Mouse (Mus musculus) gastrocnemius, postnatal 36 days (tissue): Measurements from ENCODE around the gene Epyc. TPM values are rescaled to one million over a fixed set of nuclear protein-coding genes. Genes with fewer than 3 reads are reported as not detected.

Experiments
- DNase-seq, 2 experiments: peaks; one replicate each; pipeline ENCODE4 v3.0.0; 2022
- intact Hi-C: fragments of 180-260 bp; cut with DNase I; formaldehyde crosslinking; loops from one replicate; pipeline ENCODE4 v1.15.1; 2025
- long read RNA-seq, 2 experiments: library from polyadenylated mRNA; stranded (forward); transcript quantifications; one replicate each; pipeline ENCODE4 v2.0.0; 2021
- total RNA-seq, 2 experiments: library from RNA; stranded (reverse); gene quantifications; 2 replicates each; pipeline ENCODE4 v1.2.3; 2021

The Epyc gene
- total RNA-seq, result under 1 TPM in 1 of 2 experiments, not detected in 1; 0.15 TPM
- long read RNA-seq, experiment 1, result 0 reads
- long read RNA-seq, experiment 2, result 0 reads

DNA sequence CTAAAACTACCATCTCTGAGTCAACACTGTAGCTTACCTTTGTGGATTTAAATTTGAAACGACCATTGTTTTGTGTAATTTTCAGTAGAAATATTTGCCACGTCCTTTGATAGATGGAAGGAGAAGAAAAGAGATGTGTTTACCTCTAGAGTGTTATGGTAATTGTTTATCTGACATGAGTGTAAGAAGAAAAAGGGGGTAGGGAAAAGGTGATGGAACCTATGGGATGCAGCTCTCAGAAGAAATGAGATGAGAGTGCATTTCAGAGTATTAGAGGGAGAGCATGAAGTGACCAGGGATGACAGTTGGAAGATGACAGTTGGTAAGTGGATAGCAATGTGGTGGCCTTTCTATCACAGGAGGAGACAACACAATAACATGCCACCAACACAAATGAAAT lies at the start of gene Epyc:
Epyc (plus strand) TSS at position 301 of the 400 bp plus-strand sequence.
- intact Hi-C loops, result no loop called here
- no peak for DNase-seq

- intact Hi-C loops, result no loop called here
- DNase-seq, result no peak
Measured at GRCm38 (mm10) chr10:97595680-97596079, 48.2 kb upstream of the Epyc start.

GRCm38 (mm10) chr10:97601744-97602143 lies 42.1 kb upstream of the Epyc start:
- intact Hi-C loops, result no loop called here
- DNase-seq, result no peak

- DNase-seq, result no peak
- intact Hi-C loops, result no loop called here
Measured at GRCm38 (mm10) chr10:97603256-97603655, 40.6 kb upstream of the Epyc start.

GRCm38 (mm10) chr10:97606579-97606978 lies 37.3 kb upstream of the Epyc start, which contains the start of gene Kera:
Gene Kera, plus strand, starts transcription at chr10:97606879.
- intact Hi-C loops, result no loop called here

GRCm38 (mm10) chr10:97622328-97622727 lies 21.5 kb upstream of the Epyc start:
- intact Hi-C loops, result no loop called here
- DNase-seq, result no peak

More at GRCm38 (mm10) chr10:97606579-97606978, 37.3 kb upstream of the Epyc start, which contains the start of gene Kera:
- no peak for DNase-seq

DNA sequence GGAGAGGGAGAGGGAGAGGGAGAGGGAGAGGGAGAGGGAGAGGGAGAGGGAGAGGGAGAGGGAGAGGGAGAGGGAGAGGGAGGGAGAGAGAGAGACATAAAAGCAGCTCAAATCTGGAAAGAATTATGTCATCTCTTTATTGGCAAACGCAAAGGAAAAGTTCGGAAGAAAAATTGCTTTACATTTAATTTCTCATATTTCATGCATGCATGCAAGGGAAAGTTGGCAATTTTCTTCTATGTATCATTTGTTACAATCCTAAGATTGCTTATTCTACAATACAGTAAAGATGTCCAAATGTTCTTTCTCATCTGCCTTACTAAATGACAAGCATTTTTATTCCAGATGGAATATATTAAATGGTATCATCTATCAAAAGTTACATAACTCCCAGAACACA lies 19.5 kb upstream of the Epyc start:
- intact Hi-C loops, result no loop called here

GRCm38 (mm10) chr10:97625116-97625515 lies 18.8 kb upstream of the Epyc start:
- intact Hi-C loops, result no loop called here
- DNase-seq, result no peak

More for the DNA sequence above, 19.5 kb upstream of the Epyc start:
- DNase-seq, result no peak

GRCm38 (mm10) chr10:97626543-97626942 lies 17.3 kb upstream of the Epyc start:
- DNase-seq, result no peak
- intact Hi-C loops, result no loop called here

- intact Hi-C loops, result no loop called here
- no peak for DNase-seq
Measured at GRCm38 (mm10) chr10:97631061-97631460, 12.8 kb upstream of the Epyc start.

DNA sequence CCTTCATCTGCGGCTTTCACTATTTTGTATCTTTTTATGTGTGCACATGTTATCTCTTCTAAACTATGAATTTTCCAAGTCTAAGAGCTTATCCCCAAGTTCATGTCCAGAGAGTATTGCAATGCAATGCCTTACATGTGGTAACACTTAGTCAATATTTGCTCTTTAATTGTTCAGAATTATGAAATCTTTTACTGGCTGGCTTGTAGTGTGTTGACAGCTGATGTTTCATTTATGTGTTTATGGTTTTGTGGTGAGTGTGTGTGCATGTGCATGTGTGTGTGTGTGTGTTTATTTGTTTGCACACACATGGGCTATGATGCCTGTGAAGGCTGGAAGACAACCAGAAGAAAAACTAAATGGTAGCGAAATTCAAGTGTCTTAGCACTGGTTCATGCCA lies 1.9 kb upstream of the Epyc start:
- intact Hi-C loops, result no loop called here
- DNase-seq, result no peak

DNA sequence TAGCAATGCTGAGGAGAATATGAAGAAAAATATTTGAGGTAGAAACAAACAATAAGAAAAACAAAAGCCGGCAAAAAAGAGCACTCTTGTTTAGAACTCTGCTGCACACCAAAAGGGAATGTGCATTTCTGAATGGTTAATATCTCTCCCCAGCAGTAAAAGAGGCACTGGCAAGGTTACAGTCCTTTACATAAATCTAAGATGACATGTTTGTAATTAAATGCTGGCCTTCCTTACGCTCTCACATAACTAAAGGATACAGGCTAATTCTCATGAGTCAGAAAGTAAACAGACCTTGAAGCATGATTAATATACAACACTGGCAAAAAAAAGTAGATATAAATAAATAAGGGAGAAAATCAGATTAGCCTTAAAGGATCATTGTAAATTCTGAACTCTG lies 6.5 kb downstream of the Epyc start:
- DNase-seq, result no peak
- intact Hi-C loops, result no loop called here

DNA sequence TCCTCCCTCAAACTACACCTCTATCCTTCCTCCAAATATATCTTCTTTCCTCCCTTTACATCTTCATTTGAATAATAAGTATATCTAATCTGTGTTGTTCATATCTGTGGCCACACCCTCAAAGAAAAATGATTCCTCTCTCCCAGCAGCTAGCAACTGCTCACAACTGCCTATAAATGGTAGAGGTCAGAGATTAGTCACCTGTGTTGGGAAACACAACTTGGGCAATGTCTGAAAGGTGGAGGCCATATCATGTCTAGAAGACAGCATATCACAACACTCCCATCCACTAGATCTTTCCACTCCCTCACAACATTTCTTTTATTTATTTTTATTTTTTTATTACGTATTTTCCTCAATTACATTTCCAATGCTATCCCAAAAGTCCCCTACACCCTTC lies 15.6 kb downstream of the Epyc start:
- intact Hi-C loops, result no loop called here
- DNase-seq, result no peak

DNA sequence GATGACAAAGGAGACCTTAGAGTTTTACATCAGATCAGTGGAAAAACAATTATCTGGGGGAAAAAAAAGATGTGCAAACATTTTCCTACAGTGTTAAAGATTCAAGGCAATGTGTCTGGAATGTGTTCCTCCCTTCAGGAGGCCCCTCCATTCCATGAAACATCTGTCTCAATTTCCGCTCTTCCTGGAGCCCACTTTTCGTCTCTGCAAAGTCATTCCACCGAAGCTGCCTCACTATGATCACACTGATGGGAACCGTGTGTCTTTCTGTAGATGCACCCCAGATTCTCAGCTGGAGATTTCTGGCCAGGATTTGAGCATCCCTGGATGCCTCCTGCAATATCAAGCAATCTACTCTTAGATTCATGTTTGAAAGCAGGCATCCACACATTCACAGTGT lies 24.8 kb downstream of the Epyc start:
- DNase-seq, result peak in 1 of 2 experiments; percentile 12
- intact Hi-C loops, result no loop called here

- intact Hi-C loops, result no loop called here
- DNase-seq, result peak in 1 of 2 experiments; percentile 10
Measured at GRCm38 (mm10) chr10:97670202-97670601, 26.3 kb downstream of the Epyc start.

DNA sequence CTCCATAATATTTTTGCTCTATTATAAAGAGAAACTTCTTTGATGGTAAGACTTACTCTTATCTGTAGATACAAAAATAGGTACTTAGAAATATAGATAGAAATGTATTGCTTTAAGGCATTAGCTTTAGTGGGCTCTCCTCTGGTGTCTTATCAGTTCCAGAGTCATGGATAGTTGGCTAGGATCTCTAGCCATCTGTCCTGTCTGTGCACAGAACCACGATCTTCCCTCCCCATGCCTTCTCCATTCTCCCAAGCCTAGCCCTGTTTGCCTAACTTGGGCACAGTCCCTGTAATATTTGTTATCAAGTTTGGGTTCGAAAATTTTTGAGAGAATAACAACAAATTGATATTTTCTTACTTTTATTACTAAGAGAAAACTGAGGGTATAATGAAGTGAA lies 29.4 kb downstream of the Epyc start:
- intact Hi-C loops, result no loop called here
- DNase-seq, result no peak

- intact Hi-C loops, result no loop called here
- DNase-seq, result no peak
Measured at GRCm38 (mm10) chr10:97682981-97683380, 39.1 kb downstream of the Epyc start.

GRCm38 (mm10) chr10:97687198-97687597 lies 43.3 kb downstream of the Epyc start:
- intact Hi-C loops, result loop anchor here (5.0 kb wide), 1 partner anchor 310 kb away; no protein-coding TSS in a partner anchor
- DNase-seq, result peak; percentile 13 to 58

GRCm38 (mm10) chr10:97689425-97689824 lies 45.6 kb downstream of the Epyc start:
- intact Hi-C loops, result loop anchor here (5.0 kb wide), 1 partner anchor 312 kb away; no protein-coding TSS in a partner anchor
- DNase-seq, result no peak

GRCm38 (mm10) chr10:97692913-97693312 lies 49.0 kb downstream of the Epyc start, which contains the start of gene Ccer1:
Gene Ccer1, plus strand, starts transcription at chr10:97693059.
- intact Hi-C loops, result no loop called here
- no peak for DNase-seq

GRCm38 (mm10) chr10:97693398-97694135 lies 49.7 kb downstream of the Epyc start:
- intact Hi-C loops, result no loop called here
- no peak for DNase-seq

DNA sequence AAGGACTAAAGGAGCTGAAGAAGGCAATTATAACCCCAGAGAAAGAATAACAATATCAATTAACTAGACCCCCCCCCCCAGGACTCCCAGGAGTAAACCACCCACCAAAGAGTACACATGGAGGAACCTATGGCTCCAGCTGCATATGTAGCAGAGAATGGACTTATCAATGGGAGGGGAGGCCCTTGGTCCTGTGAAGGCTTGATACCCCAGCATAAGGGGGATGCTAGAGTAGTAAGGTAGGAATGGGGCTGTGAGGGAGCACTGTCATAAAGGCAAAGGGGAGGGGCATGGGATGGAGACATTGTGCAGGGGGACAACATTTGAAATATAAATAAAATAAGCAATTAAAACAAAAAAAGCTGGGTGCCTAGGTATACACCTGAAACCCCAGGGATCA lies 58.5 kb downstream of the Epyc start:
- DNase-seq, result no peak
- intact Hi-C loops, result no loop called here
